Mouse (Mus musculus) cerebellum, adult 2 months (tissue): ENCODE results near the gene Spats1.
A peak's percentile ranks its signal among the peaks of the same experiment; 100 is the strongest.

Experiments
- CTCF ChIP-seq: fragments of 200-500 bp; IDR thresholded peaks from 2 replicates; pipeline ENCODE4 v1.5.1; 2011; ENCODE audit warnings: low read depth, mild to moderate bottlenecking, control low read depth, low read length, moderate library complexity, borderline replicate concordance; ENCODE audit not compliant: insufficient read depth
- POLR2A ChIP-seq: fragments of 200-500 bp; IDR thresholded peaks from 2 replicates; pipeline ENCODE4 v1.6.1; 2011; ENCODE audit warnings: low read length, control low read depth, borderline replicate concordance; ENCODE audit not compliant: insufficient read depth

DNA sequence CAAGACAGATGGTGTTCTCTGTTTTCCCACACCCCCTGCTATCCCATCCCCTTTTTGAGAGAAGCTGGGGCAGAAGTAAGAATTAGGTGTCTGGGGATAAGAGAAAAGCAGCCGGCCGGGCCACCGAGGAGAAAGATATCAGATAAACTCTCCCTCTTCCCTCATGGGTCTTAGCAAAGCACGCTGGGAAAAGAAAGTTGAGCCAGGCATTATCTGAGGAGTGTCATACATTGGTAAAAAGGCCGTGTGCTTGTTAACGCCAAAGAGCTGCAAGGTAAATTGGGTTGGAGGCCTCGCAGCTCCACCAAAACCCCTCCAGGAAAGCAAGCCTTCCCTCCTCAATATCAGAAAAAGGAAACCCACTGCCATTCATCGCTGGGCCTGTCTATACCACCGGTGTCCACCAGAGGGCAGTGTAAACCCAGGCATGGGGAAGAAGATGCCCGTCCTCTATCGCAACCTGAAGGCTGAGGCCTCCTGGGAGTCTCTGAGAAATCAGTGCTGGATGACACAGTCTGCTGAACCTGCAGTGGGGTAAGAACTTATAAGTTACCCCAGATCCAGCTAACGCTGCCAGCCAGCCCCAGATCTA, 3.1 kb upstream of the Spats1 start:
- TF ChIP-seq CTCF (peak; percentile 97), POLR2A (no peak)
